Mouse (Mus musculus): ENCODE measurements around the gene Ccdc83.

- no peak for TF ChIP-seq CTCF (IDR thresholded peaks at IDR 0.05; ENCODE audit: low read depth, low read length)
- TF ChIP-seq EP300 (IDR thresholded peaks at IDR 0.05; ENCODE audit: insufficient read depth, low read depth, low read length): no peak
Measured at GRCm38 (mm10) chr7:90270141-90270540, 4.6 kb upstream of the Ccdc83 start.

Measured in ES-Bruce4 (cell line).